ENCODE assay signal across 13 mouse cellular contexts in genomic region chr17:45879478-45880250, GRCm38 (mm10).
DNase-seq lines count a peak whose midpoint lies in the region; ATAC-seq lines count a peak whose summit lies in the region.
"Had no signal": no experiment of that assay in that cellular context is flagged by ENCODE, and none has a peak within 500 bp of the region (broad histone marks: within the 10 kb centered on the region; RNA-seq: fewer than 3 reads in every experiment).

No protein-coding gene starts in this region.

- WGBS in kidney, embryonic 14.5 days: 55% methylated on average over 6 of the region's 6 CpGs

- H3K27me3 ChIP-seq in kidney, embryonic 14.5 days (ENCODE audit: control insufficient read depth, insufficient read depth, low read length): peaks cover 3% of the 10 kb centered on the region

- H3K4me3 ChIP-seq in kidney, embryonic 14.5 days (ENCODE audit: low read length): no peak overlapping the region
- H3K4me3 ChIP-seq: neural tube, embryonic 12.5 days had no signal

- no peaks in the 10 kb centered on the region for H3K36me3 ChIP-seq in kidney, embryonic 14.5 days (ENCODE audit: control insufficient read depth, insufficient read depth, low read length)
- H3K36me3 ChIP-seq: G1E; neural tube, embryonic 12.5 days had no signal

- H3K4me2 ChIP-seq in kidney, embryonic 14.5 days (replicated peaks; ENCODE audit: low read depth, low read length): no peak overlapping the region
- H3K4me2 ChIP-seq: liver, embryonic 11.5 days; neural tube, embryonic 12.5 days had no signal

- ATAC-seq in kidney, embryonic 14.5 days (ENCODE audit: low FRiP score, low TSS enrichment): no peak; the same call in 1 of the 2 replicates
- ATAC-seq in erythroblast, adult 5-6 weeks (replicated peaks; ENCODE audit: low FRiP score, poor library complexity, severe bottlenecking): no peak
- ATAC-seq: intestine, embryonic 16.5 days had no signal

- H3K27ac ChIP-seq in kidney, embryonic 14.5 days (ENCODE audit: low read depth, low read length): no peak overlapping the region
- H3K27ac ChIP-seq: neural tube, embryonic 12.5 days had no signal

- peak; percentile 67 for DNase-seq in adrenal gland, postnatal 10 days
- no peak for DNase-seq in adrenal gland, adult 8-10 months
- DNase-seq in kidney, adult 18-20 months: peak; percentile 43
- peak; percentile 53 for DNase-seq in retina, postnatal 1 day
- no peak for DNase-seq in retina, embryonic 14.5 days (ENCODE audit: low spot score)
- peak; percentile 53 to 67 for DNase-seq in kidney, postnatal 36 days
- DNase-seq: right cerebral cortex, adult 18-20 months had no signal

- H3K9me3 ChIP-seq in kidney, embryonic 14.5 days (ENCODE audit: control insufficient read depth, low read length): 0 out of 2 replicates have a peak, but pooled peaks cover 3% of the 10 kb centered on the region

- no peak overlapping the region for H3K9ac ChIP-seq in kidney, embryonic 14.5 days (ENCODE audit: low read depth, low read length)
- H3K9ac ChIP-seq: neural tube, embryonic 12.5 days had no signal

- no peaks in the 10 kb centered on the region; the same call in 1 of the 2 replicates for H3K4me1 ChIP-seq in kidney, embryonic 14.5 days (ENCODE audit: control insufficient read depth, insufficient read depth, low read length)
- H3K4me1 ChIP-seq: neural tube, embryonic 12.5 days had no signal

Comparison
In these comparisons a context has a peak if more than half of its experiments do, and no peak if none do; other contexts are left out.
1. DNase-seq: peak in adrenal gland, postnatal 10 days (single experiment), kidney, adult 18-20 months (single experiment), retina, postnatal 1 day (single experiment) and kidney, postnatal 36 days (2 of 2); none in adrenal gland, adult 8-10 months (single experiment) and retina, embryonic 14.5 days (single experiment).